Mouse (Mus musculus): ENCODE data around the gene Tmem131.

GRCm38 (mm10) chr1:36877126-36877525 is 66.3 kb downstream of the Tmem131 start:
- no peak for TF ChIP-seq POLR2AphosphoS2 (IDR thresholded peaks at IDR 0.05; ENCODE audit: insufficient read length, low read depth)
- TF ChIP-seq TCF12 (IDR thresholded peaks at IDR 0.05; ENCODE audit: insufficient read depth, poor library complexity, severe bottlenecking), result no peak
- no peak for TF ChIP-seq POLR2A (IDR thresholded peaks at IDR 0.05; ENCODE audit: insufficient read length, low read depth)
- no peak for TF ChIP-seq USF1 (IDR thresholded peaks at IDR 0.05; ENCODE audit: low read depth)
- no peak for TF ChIP-seq MYOD1 (IDR thresholded peaks at IDR 0.05; ENCODE audit: control insufficient read depth in 1 of 3, insufficient read length in 2 of 3, low read depth in 2 of 3)
- TF ChIP-seq CEBPB (IDR thresholded peaks at IDR 0.05; ENCODE audit: insufficient read depth, poor library complexity, severe bottlenecking), result no peak
- TF ChIP-seq E2F4 (IDR thresholded peaks at IDR 0.05; ENCODE audit: insufficient read depth), result no peak
- TF ChIP-seq TCF3 (IDR thresholded peaks at IDR 0.05; ENCODE audit: insufficient read length, low read depth), result no peak
- no peak for TF ChIP-seq MAX (IDR thresholded peaks at IDR 0.05; ENCODE audit: low read depth)

Measured in myocyte (in vitro differentiated cells).